Mouse (Mus musculus): ENCODE measurements around the gene Galnt10. TPM values are rescaled to one million over a fixed set of nuclear protein-coding genes. Genes with fewer than 3 reads are reported as not detected.

Galnt10 gene
- polyA plus RNA-seq, 1 experiment = 2.5 TPM

DNA sequence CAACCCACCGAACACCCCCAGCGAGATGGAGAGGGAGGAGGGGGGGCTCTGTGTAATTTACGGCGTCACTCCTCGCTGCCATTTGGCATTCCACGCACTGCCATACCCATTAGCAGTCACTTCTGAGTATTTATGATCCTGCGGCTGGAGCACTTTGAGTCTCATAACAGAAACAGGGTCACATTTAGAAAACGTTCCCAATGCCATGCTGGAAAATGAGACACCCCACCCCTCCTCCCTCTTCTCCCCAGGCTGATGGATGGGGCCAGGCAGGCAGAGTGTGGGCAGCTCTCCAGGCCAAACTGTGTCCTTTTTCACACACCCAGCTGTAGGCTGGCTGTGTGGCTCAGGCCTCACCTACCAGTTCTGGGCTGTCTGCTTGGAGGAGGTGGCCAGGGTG is 38.7 kb downstream of the Galnt10 start:
- Histone ChIP-seq H3K4me3 (ENCODE audit: insufficient read depth, low read depth, low read length) (no peak overlapping the region), H3K27ac (replicated peaks; ENCODE audit: low read depth, low read length) (no peak overlapping the region), H3K4me1 (ENCODE audit: control insufficient read depth, insufficient read depth, insufficient read length, low read length) (peaks cover 38% of the 10 kb centered on the region)

DNA sequence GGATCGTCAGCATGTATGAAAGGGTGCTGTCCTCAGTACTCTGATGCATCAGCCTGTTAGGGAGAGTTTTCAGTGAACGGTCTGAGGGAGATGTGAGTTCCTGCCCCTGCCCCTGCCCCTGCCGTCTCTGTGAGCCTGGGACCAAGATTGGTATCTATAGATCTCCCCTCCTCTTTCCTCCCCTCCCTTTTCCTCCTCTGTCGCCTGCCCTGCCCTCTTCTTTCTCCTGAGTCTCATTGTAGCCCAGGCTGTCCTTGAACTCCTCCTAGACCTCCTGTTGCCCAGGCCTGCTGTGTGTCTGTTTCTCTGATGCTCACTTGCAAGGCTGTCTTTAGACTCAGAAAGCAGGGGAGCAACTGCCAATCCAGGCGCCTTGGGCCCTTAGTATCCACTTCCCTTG is 39.6 kb downstream of the Galnt10 start:
- no peak overlapping the region for H3K4me3 ChIP-seq (ENCODE audit: insufficient read depth, low read depth, low read length)
- peak overlapping the region; percentile 29; the same call in 1 of the 2 replicates for H3K27ac ChIP-seq (replicated peaks; ENCODE audit: low read depth, low read length)
- H3K4me1 ChIP-seq (ENCODE audit: control insufficient read depth, insufficient read depth, insufficient read length, low read length) = peaks cover 38% of the 10 kb centered on the region

DNA sequence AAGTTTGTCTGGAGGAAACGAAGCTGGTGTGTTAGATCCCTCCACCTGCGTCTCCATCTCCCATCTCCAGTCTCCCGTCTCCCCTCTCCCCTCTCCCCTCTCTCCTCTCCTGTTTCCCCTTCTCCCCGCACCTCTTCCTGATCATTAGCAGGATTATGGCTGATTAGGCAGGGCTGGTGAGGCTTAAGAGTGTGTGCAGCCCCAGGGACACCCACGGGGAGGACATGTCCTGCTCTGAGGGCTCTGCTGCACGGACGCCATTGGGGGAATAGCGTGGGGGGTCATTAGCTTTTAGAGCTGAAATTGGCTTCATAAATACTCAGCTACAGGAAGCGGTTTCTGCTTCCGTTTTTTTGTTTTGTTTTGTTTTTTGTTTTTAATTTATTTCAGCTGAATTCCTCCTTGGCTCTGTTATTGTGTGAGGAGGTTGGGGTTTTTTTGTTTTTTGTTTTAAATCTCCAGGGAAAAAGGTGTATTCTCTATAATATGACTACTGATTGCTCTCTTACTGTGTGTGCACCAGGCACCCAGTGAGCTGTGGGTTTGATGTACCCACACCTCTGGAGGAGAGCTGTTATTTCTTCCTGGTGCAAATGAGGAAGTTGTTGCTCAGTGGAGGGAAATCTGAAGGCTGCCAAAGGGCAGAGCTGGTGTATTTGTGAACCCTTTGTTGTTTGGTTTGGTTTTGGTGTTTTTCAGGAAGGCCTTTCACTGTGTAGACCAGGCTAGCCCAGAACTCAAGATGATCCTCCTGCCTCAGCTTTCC is 40.6 kb downstream of the Galnt10 start:
- H3K27ac ChIP-seq (replicated peaks; ENCODE audit: low read depth, low read length) = peak overlapping the region; percentile 86
- H3K4me3 ChIP-seq (ENCODE audit: insufficient read depth, low read depth, low read length) = 0 out of 2 replicates have a peak overlapping the region, but pooled peaks have one; percentile 9
- peaks cover 38% of the 10 kb centered on the region for H3K4me1 ChIP-seq (ENCODE audit: control insufficient read depth, insufficient read depth, insufficient read length, low read length)

DNA sequence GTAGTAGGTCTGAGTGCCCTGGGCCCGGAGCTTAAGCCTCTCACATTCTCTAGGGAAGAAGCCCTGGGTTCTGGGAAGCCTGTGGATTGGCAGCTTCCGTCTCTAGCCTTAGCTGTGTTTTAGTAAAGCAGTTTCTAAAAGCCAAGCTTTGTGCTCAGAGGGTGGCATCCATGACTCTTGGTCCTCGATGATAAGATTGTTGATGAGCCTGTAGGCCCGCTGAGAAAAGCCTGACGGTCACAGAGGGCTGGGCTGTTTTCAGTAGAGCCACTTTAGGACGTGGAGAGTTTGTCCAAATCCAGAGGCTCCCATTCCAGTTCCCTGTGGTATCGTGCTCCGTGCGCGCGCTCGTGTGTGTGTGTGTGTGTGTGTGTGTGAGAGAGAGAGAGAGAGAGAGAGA is 41.6 kb downstream of the Galnt10 start:
- Histone ChIP-seq H3K4me3 (ENCODE audit: insufficient read depth, low read depth, low read length) (no peak overlapping the region), H3K4me1 (ENCODE audit: control insufficient read depth, insufficient read depth, insufficient read length, low read length) (peaks cover 33% of the 10 kb centered on the region), H3K27ac (replicated peaks; ENCODE audit: low read depth, low read length) (peak overlapping the region; percentile 67)

DNA sequence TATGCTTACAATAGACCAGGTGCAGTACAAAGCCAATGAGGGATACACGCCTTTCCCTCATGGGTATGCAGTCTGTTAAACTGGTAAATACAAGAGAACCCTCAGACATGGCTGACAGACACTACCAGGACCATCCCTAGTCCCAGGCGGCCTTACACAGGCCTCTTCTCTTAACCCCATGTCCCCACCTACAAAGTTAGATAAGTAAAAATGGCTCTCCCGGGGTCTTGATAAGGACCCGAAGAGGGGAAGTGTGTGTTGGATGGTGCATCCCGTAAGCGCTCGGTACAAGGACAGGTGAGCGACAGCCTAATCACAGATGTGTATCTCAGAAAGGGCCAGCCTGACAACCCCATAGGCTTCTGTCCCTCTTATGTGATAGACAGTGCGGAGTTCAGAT is 42.0 kb downstream of the Galnt10 start:
- H3K4me1 ChIP-seq (ENCODE audit: control insufficient read depth, insufficient read depth, insufficient read length, low read length) = peaks cover 30% of the 10 kb centered on the region
- H3K4me3 ChIP-seq (ENCODE audit: insufficient read depth, low read depth, low read length) = no peak overlapping the region
- no peak overlapping the region for H3K27ac ChIP-seq (replicated peaks; ENCODE audit: low read depth, low read length)

DNA sequence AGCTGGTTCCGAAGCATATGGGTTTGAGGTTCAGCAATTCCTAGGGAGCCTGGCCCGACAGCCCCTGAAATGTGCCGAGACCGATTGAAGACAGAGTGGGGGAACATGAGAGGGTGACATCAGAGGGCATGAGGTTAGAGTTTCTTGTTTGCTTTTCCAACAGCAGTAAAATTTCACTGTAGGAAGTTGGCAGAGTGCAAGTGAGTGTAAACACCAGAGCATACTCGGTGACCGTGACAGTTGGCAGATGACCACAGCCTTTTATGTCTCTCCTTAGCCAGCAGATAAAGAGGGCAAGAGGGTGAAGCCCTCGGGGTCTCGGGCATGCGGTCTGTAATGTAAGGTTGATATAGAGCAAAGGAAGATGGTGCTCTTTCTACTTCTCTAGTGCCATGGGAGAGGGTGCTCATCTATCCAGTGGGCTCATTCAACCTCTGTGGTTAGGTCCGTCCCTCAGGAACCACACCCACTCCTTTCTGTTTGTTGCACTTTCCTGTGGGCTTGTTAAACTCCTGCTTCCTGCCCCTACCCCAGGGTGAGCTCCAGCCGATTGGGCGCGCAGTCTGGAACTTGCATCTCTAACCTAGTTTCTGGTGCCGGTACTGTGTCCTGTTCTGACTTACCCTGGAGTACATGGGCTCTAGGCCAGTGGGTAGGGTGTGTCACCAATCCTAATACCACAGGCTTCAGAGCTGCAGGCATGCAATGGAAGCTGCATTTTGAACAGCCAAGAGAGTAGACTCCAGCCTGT is 43.1 kb downstream of the Galnt10 start:
- peak overlapping the region; percentile 64 for H3K27ac ChIP-seq (replicated peaks; ENCODE audit: low read depth, low read length)
- H3K4me3 ChIP-seq (ENCODE audit: insufficient read depth, low read depth, low read length) = no peak overlapping the region
- H3K4me1 ChIP-seq (ENCODE audit: control insufficient read depth, insufficient read depth, insufficient read length, low read length) = peaks cover 30% of the 10 kb centered on the region

DNA sequence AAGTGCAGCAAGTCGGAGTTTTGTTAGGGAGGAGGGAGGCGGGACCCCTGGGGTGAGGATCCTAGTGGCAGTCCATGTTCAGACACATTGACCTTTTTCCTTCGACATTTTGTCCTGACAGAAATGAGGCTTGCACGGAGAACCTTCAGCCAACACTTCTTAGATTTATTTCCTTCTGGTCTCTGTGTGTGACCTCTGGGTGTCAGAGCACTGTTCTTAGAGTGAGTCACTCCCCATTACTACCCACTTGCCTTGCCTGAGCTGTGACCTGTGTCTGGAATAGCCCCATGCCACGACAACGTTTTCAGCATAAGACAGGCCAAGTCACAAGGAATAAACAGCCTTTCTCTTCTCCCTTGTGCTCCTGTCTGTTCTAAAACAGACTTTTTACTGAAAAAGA is 44.6 kb downstream of the Galnt10 start:
- peaks cover 30% of the 10 kb centered on the region for H3K4me1 ChIP-seq (ENCODE audit: control insufficient read depth, insufficient read depth, insufficient read length, low read length)
- H3K4me3 ChIP-seq (ENCODE audit: insufficient read depth, low read depth, low read length) = no peak overlapping the region
- H3K27ac ChIP-seq (replicated peaks; ENCODE audit: low read depth, low read length) = no peak overlapping the region

DNA sequence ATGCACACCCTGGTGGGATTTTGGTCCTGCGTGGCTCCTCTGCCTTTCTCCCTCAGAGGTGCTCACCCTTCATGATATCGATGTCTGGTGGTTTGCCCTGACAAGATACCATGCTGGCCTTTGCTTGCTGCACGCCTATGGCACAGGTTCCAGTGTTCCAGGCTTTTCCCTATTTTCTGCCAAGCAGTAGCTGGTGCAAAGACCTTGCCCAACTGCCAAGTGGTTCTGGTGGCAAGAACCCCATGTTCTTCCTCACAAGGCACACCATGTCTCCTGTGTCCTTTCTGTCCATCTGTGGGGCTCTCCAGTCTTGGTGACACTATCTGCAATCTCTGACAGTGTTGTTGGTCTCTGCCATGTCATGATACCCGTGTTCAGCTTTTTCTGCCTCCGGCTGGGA is 45.6 kb downstream of the Galnt10 start:
- H3K4me1 ChIP-seq (ENCODE audit: control insufficient read depth, insufficient read depth, insufficient read length, low read length) = peaks cover 25% of the 10 kb centered on the region
- no peak overlapping the region for H3K27ac ChIP-seq (replicated peaks; ENCODE audit: low read depth, low read length)
- H3K4me3 ChIP-seq (ENCODE audit: insufficient read depth, low read depth, low read length) = no peak overlapping the region

DNA sequence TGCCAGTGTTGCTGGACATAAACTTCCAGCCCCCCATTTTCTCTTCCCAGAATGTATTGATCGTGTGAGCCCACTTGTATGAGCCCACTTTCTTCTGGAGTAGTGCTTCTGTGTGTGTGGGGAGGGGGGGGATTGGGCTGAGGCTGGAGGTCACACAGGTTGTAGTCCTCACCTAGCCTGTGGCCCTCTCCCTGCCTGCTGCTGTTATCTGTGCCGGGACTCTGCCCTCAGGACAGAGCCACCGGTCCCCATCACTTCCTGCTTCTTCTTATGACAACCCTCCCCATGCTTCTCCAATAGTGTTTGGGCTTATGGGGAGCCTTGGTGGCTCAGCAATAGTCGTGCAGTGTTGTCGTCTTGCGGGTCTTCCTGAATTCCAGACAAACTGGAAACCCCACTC is 46.7 kb downstream of the Galnt10 start:
- H3K4me1 ChIP-seq (ENCODE audit: control insufficient read depth, insufficient read depth, insufficient read length, low read length) = peaks cover 20% of the 10 kb centered on the region
- H3K27ac ChIP-seq (replicated peaks; ENCODE audit: low read depth, low read length) = no peak overlapping the region
- no peak overlapping the region for H3K4me3 ChIP-seq (ENCODE audit: insufficient read depth, low read depth, low read length)

DNA sequence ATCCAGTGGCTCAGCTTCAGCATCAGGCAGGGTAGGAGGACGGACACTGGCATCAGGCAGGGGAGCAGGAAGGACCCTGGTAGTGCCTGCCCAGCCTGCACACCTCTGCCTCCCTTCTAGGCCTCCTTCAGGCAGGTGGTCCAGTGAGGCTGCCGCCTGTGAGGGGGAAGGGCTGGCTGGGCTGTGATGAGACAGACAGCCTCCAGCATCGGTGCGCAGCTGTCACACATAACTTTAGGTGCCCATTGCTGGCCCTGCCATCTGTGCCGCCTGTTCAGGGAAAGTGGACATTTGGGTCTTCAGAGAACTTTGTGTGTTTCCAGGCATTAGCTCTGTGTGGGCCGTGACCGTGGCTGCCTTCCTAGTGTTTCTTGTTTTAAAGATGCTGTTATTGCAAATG is 47.5 kb downstream of the Galnt10 start:
- Histone ChIP-seq H3K27ac (replicated peaks; ENCODE audit: low read depth, low read length) (no peak overlapping the region), H3K4me1 (ENCODE audit: control insufficient read depth, insufficient read depth, insufficient read length, low read length) (peaks cover 22% of the 10 kb centered on the region), H3K4me3 (ENCODE audit: insufficient read depth, low read depth, low read length) (no peak overlapping the region)

DNA sequence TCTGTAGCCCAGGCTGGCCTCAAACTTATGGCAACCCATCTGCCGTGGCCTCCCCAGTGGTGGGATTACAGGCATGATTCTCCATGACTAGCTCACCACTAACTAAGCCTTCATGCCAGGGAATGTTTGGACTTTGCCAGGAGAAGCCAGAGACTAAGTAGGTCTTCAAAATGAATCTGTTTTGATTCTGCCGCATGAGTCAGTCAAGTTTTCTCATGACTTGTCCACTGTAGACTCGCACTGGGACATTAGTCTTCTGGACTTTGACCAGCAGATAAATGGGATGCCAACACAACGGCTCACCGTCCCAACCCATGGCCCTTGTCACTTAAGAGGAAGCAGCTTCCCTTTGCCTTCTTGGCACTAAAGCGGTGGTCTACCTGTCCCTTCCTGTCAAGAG is 49.2 kb downstream of the Galnt10 start:
- H3K4me1 ChIP-seq (ENCODE audit: control insufficient read depth, insufficient read depth, insufficient read length, low read length) = peaks cover 13% of the 10 kb centered on the region; the same call in 1 of the 2 replicates
- H3K4me3 ChIP-seq (ENCODE audit: insufficient read depth, low read depth, low read length) = no peak overlapping the region
- no peak overlapping the region for H3K27ac ChIP-seq (replicated peaks; ENCODE audit: low read depth, low read length)

DNA sequence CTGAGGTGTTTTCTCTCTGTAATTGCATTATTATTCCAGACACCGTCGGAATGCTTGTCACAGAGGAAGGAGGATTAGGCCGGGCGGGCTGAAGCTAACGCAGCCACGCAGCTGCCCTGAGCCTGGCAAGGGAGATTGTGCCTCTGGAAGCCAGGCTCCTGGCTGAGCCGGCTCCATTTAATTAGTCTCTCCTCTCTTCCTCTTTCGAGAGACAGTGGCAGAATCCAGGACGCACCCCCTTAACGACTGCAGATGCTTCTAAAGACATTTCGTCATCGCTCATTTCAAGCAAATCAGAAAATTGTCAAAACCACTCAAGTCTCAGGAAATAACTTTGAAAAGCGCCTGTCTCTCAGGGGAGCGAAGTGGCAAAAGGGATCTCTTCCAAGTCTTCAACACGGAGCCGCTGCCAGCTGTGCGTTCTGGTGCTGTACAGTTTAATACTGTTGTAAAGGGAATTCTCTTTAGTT is 51.0 kb downstream of the Galnt10 start:
- peaks cover 13% of the 10 kb centered on the region; the same call in 1 of the 2 replicates for H3K4me1 ChIP-seq (ENCODE audit: control insufficient read depth, insufficient read depth, insufficient read length, low read length)
- H3K27ac ChIP-seq (replicated peaks; ENCODE audit: low read depth, low read length) = peak overlapping the region; percentile 39
- no peak overlapping the region; the same call in 1 of the 2 replicates for H3K4me3 ChIP-seq (ENCODE audit: insufficient read depth, low read depth, low read length)

DNA sequence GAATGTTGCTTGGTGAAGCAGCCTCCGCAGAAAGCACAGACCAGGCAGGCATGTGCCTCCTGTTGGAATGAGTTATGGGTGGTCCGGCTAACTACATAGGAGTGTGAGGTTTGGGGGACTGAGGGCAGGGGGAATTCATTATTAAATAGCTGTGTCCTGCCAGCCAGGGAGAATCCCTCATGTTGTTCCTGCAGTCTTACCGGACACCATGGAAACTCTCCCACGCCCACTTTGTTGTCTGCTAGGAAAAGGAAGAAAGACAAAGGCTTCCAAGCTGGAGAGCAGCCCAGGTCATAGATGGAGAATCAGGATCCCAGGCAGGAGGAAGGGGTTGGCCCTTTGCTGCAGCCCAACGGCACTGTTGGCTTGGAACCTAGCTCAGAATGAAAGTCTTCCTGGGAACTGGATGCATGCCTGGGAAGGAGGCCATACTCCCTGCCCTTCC is 51.6 kb downstream of the Galnt10 start:
- peaks cover 13% of the 10 kb centered on the region; the same call in 1 of the 2 replicates for H3K4me1 ChIP-seq (ENCODE audit: control insufficient read depth, insufficient read depth, insufficient read length, low read length)
- H3K27ac ChIP-seq (replicated peaks; ENCODE audit: low read depth, low read length) = peak overlapping the region; percentile 39; the same call in 1 of the 2 replicates
- no peak overlapping the region; the same call in 1 of the 2 replicates for H3K4me3 ChIP-seq (ENCODE audit: insufficient read depth, low read depth, low read length)

DNA sequence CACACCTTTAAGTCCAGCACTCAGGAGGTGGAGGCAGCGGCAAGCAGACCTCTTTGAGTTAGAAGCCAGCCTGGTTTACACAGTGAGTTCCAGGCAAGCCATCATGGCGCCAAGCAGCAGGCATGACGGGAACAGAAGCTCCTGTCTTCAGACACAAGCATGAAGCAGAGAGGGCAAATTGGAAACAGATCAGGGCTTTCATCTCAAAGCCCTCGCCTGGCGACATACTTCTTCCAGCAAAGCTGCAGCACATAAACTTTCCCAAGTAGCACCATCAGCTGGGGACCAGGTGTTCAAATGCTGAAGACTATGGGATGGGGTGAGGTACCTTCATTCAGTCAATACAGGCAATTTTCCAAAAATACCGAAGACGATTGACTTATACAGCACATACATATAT is 54.9 kb downstream of the Galnt10 start:
- Histone ChIP-seq H3K4me1 (ENCODE audit: control insufficient read depth, insufficient read depth, insufficient read length, low read length) (peaks cover 13% of the 10 kb centered on the region; the same call in 1 of the 2 replicates), H3K4me3 (ENCODE audit: insufficient read depth, low read depth, low read length) (no peak overlapping the region), H3K27ac (replicated peaks; ENCODE audit: low read depth, low read length) (no peak overlapping the region)

DNA sequence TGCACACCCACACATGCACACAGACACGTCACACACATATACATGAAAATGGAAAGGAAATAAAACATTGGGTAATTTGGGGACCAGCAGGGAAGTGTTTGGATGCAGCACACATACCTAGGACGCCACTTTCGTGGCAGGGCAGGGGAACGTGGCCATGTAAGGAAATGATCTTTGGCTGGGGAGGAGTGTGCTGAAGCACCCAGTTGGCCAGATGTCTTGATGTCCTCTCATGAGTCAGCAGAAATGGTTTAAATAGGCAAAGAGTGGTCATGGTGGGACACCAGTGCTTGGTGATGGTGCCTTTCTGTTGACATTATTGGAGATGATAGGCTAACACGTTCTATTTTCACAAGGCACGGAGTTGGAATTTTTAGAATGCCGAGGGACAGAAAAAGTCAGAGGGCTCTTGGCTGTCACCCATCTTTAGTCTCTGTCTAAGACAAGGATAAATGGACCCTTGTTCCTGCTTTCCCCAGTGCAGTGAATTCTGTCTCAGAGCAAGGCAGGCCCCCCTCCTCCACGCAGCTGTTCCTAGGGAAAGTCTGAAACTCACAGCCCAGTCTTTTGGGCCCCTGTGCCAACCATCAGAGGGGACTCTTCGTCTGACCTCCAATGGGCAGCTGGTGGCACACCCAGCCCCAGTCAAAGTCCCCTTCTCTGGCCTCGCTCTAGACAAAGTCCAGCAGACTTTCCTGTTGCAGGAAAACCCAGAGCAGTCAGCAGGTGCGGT is 56.1 kb downstream of the Galnt10 start:
- Histone ChIP-seq H3K4me1 (ENCODE audit: control insufficient read depth, insufficient read depth, insufficient read length, low read length) (peaks cover 9% of the 10 kb centered on the region; the same call in 1 of the 2 replicates), H3K4me3 (ENCODE audit: insufficient read depth, low read depth, low read length) (no peak overlapping the region), H3K27ac (replicated peaks; ENCODE audit: low read depth, low read length) (no peak overlapping the region)
